Mouse (Mus musculus): ENCODE data around the gene Selenbp1.
A peak's percentile ranks its signal among the peaks of the same experiment; 100 is the strongest.
"Not testable (repeated sequence)": the region's sequence is repeated elsewhere in the genome, so short reads cannot be mapped to it uniquely, and the experiment has no call there.

DNA sequence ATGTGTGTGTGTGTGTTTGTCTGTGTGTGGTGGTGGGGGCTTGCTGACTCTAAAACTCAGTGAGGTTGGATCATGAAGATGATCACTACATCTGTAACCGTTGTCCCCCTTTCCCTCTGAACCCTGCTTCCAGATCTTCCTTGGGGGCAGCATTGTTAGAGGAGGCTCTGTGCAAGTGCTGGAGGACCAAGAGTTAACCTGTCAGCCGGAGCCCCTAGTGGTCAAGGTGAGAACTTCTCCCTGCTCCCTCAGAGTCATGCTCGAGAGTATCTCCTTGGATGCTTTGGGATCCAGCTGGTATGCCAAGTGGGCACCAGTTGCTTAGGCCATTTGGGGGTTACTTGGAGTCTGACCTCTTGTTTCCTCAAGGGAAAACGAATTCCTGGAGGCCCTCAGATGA is 10.8 kb downstream of the Selenbp1 start:
- 0 out of 2 replicates have a peak, but pooled peaks have one; percentile 2 for TF ChIP-seq CTCF (IDR thresholded peaks at IDR 0.05; ENCODE audit: extremely low read depth, insufficient read depth, low read length)
- TF ChIP-seq POLR2A (IDR thresholded peaks at IDR 0.05; ENCODE audit: extremely low read depth, insufficient read depth, low read length), result not testable (repeated sequence)

Data from cortical plate, adult 2 months (tissue).